Mouse (Mus musculus) neural tube, embryonic 14.5 days (tissue): ENCODE measurements around the gene Asap2. TPM values are rescaled to one million over a fixed set of nuclear protein-coding genes. Genes with fewer than 3 reads are reported as not detected.

Experiments used
- ATAC-seq: fragments of 200-750 bp; cut with Nextera tagmentation; 2 replicates; pipeline ENCODE4 v1.8.0; 2017; ENCODE audit warnings: low read depth, mild to moderate bottlenecking, moderate TSS enrichment, moderate library complexity
- H3K27ac ChIP-seq: fragments of 300-500 bp; sonication (generic); 2 replicates; pipeline ENCODE4 v1.5.1; 2014; ENCODE audit warnings: low read depth, mild to moderate bottlenecking, control low read depth, low read length, moderate library complexity, mixed read lengths
- H3K27me3 ChIP-seq: fragments of 300-500 bp; sonication (generic); 2 replicates; pipeline ENCODE4 v1.6.1; 2014; ENCODE audit warnings: low read length; ENCODE audit not compliant: control insufficient read depth, insufficient read depth
- H3K36me3 ChIP-seq: fragments of 300-500 bp; sonication (generic); 2 replicates; pipeline ENCODE4 v1.6.1; 2014; ENCODE audit warnings: low read length, mixed read lengths; ENCODE audit not compliant: control insufficient read depth, insufficient read depth
- H3K4me1 ChIP-seq: fragments of 300-500 bp; sonication (generic); 2 replicates; pipeline ENCODE4 v1.6.1; 2014; ENCODE audit warnings: low read length; ENCODE audit not compliant: control insufficient read depth, insufficient read depth
- H3K4me2 ChIP-seq: fragments of 300-500 bp; sonication (generic); 2 replicates; pipeline ENCODE4 v1.6.1; 2014; ENCODE audit warnings: mild to moderate bottlenecking, low read depth, low read length, control low read depth
- H3K4me3 ChIP-seq: fragments of 300-500 bp; sonication (generic); 2 replicates; pipeline ENCODE4 v1.5.1; 2014; ENCODE audit warnings: low read depth, low read length, control low read depth, mixed read lengths
- H3K9ac ChIP-seq: fragments of 300-500 bp; sonication (generic); replicated peaks from 2 replicates; pipeline ENCODE4 v1.6.1; 2014; ENCODE audit warnings: low read depth, mild to moderate bottlenecking, control low read depth, low read length, mixed read lengths
- H3K9me3 ChIP-seq: fragments of 300-500 bp; sonication (generic); 2 replicates; pipeline ENCODE4 v1.6.1; 2016; ENCODE audit warnings: low read length; ENCODE audit not compliant: control insufficient read depth
- WGBS: fragments of 180-500 bp; shearing (Covaris S2); extraction: QIAGEN DNeasy Blood & Tissue Kit; methylation state at CpG from one replicate; pipeline ENCODE4 v1.1.7; 2014; 5-methylcytosine and 5-hydroxymethylcytosine counted together
- polyA plus RNA-seq: library from polyadenylated mRNA; unstranded; fragments of >200 nt; fragmentation: Nextera tagmentation; extraction: Ambion mirVana; gene quantifications from 2 replicates; pipeline ENCODE4 v1.2.1, GENCODE M21; 2014

Asap2 gene
- polyA plus RNA-seq, 1 experiment from 2014 or later: 19.7 TPM

GRCm38 (mm10) chr12:21159304-21159703 lies 169.0 kb downstream of the Asap2 start:
- Histone ChIP-seq H3K4me3 (no peak overlapping the region), H3K9me3 (no peaks in the 10 kb centered on the region), H3K4me1 (peaks cover 13% of the 10 kb centered on the region), H3K9ac (no peak overlapping the region), H3K36me3 (no peaks in the 10 kb centered on the region), H3K4me2 (no peak overlapping the region), H3K27ac (no peak overlapping the region), H3K27me3 (no peaks in the 10 kb centered on the region)
- 56% methylated on average over 7 of the region's 7 CpGs for WGBS
- ATAC-seq: no peak

GRCm38 (mm10) chr12:21160327-21160828 lies 170.1 kb downstream of the Asap2 start:
- Histone ChIP-seq H3K27me3 (no peaks in the 10 kb centered on the region), H3K36me3 (no peaks in the 10 kb centered on the region), H3K9me3 (no peaks in the 10 kb centered on the region), H3K27ac (no peak overlapping the region), H3K9ac (no peak overlapping the region), H3K4me2 (no peak overlapping the region), H3K4me3 (no peak overlapping the region), H3K4me1 (peaks cover 13% of the 10 kb centered on the region)
- WGBS: 74% methylated on average over 8 of the region's 8 CpGs
- ATAC-seq: no peak

GRCm38 (mm10) chr12:21161841-21162240 lies 171.6 kb downstream of the Asap2 start:
- H3K4me2 ChIP-seq: no peak overlapping the region
- peaks cover 13% of the 10 kb centered on the region for H3K4me1 ChIP-seq
- no peaks in the 10 kb centered on the region for H3K9me3 ChIP-seq
- no peak for ATAC-seq
- WGBS: 93% methylated on average over 4 of the region's 4 CpGs
- no peaks in the 10 kb centered on the region for H3K27me3 ChIP-seq
- H3K4me3 ChIP-seq: no peak overlapping the region
- no peaks in the 10 kb centered on the region for H3K36me3 ChIP-seq
- no peak overlapping the region for H3K27ac ChIP-seq
- H3K9ac ChIP-seq: no peak overlapping the region

- Histone ChIP-seq H3K9ac (no peak overlapping the region), H3K4me2 (no peak overlapping the region), H3K9me3 (no peaks in the 10 kb centered on the region), H3K27ac (no peak overlapping the region), H3K4me1 (peaks cover 17% of the 10 kb centered on the region), H3K36me3 (no peaks in the 10 kb centered on the region), H3K27me3 (no peaks in the 10 kb centered on the region), H3K4me3 (no peak overlapping the region)
- WGBS: 52% methylated on average over 3 of the region's 3 CpGs
- no peak for ATAC-seq
Observed at GRCm38 (mm10) chr12:21163706-21164105, 173.4 kb downstream of the Asap2 start.

GRCm38 (mm10) chr12:21164251-21164650 lies 174.0 kb downstream of the Asap2 start:
- no peak overlapping the region for H3K27ac ChIP-seq
- ATAC-seq: no peak
- H3K4me2 ChIP-seq: no peak overlapping the region
- H3K4me3 ChIP-seq: no peak overlapping the region
- H3K9ac ChIP-seq: no peak overlapping the region
- H3K27me3 ChIP-seq: no peaks in the 10 kb centered on the region
- peaks cover 5% of the 10 kb centered on the region; the same call in 1 of the 2 replicates for H3K36me3 ChIP-seq
- no peaks in the 10 kb centered on the region for H3K9me3 ChIP-seq
- peaks cover 17% of the 10 kb centered on the region for H3K4me1 ChIP-seq
- 70% methylated on average over 8 of the region's 8 CpGs for whole genome bisulfite sequencing

GRCm38 (mm10) chr12:21165157-21165556 lies 174.9 kb downstream of the Asap2 start:
- Histone ChIP-seq H3K9ac (no peak overlapping the region), H3K27me3 (no peaks in the 10 kb centered on the region), H3K4me1 (peaks cover 10% of the 10 kb centered on the region), H3K4me2 (no peak overlapping the region), H3K36me3 (peaks cover 12% of the 10 kb centered on the region; the same call in 1 of the 2 replicates), H3K4me3 (no peak overlapping the region), H3K9me3 (no peaks in the 10 kb centered on the region), H3K27ac (no peak overlapping the region)
- ATAC-seq: no peak
- 94% methylated on average over 3 of the region's 3 CpGs for WGBS

DNA sequence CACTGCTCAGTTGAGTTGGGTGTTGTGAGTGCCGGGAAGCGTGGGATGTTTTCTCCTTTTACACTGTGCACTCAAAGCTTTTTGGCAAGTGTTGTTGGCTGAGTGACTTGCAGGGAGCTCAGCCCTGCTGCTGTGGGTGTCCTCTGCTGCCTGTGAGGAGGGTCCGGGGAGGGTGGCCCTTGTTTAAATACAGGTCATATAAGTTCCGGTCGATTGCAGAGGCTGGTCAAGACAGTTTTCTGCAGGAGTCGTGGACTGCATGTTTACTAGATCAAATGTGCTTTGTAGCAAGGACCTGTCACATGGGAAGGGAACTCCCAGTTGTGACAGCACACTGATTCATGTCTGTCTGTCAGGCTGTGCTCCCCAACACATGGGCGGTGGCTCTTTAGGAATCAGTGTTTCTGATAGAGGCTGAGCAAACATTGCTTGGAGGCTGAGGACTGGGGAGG lies 175.7 kb downstream of the Asap2 start:
- peaks cover 12% of the 10 kb centered on the region; the same call in 1 of the 2 replicates for H3K36me3 ChIP-seq
- ATAC-seq: no peak
- H3K9ac ChIP-seq: no peak overlapping the region
- H3K27ac ChIP-seq: no peak overlapping the region
- no peak overlapping the region for H3K4me3 ChIP-seq
- no peak overlapping the region for H3K4me2 ChIP-seq
- H3K4me1 ChIP-seq: 0 out of 2 replicates have a peak, but pooled peaks cover 8% of the 10 kb centered on the region
- WGBS: 51% methylated on average over 7 of the region's 7 CpGs
- no peaks in the 10 kb centered on the region for H3K27me3 ChIP-seq
- no peaks in the 10 kb centered on the region for H3K9me3 ChIP-seq

DNA sequence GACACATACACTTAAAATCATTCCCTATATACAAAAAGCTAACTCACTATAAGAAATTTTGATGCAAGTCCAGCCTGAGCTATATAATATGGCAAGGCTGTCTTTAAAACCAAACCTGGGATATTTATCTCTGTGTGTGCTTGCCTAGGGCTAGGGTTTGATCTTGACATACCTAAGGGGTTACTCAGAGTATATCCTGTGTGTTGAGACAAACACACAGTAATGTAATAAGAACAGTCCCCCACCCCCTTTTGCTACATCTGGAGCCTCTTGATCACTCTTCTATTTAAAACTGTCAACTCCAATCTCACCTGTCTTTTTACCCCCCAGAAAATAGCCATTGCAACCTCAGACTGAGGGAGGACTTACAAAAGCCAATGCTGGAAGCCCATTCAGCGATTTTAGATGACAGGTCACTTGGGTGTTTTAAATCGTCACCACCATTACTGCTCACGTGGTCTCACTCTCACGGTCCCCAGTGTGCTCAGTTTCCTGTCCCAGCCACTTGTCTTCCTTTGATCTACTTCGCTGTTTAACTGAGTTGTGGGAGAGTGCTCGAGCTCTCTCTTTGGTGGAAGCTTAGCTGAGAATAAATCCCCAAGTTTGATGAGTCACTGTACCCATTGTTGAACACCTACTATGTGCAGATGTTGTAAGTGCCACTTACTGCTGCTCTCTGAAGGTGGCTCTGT lies 176.8 kb downstream of the Asap2 start:
- WGBS: 25% methylated on average over 6 of the region's 6 CpGs
- H3K27ac ChIP-seq: no peak overlapping the region

DNA sequence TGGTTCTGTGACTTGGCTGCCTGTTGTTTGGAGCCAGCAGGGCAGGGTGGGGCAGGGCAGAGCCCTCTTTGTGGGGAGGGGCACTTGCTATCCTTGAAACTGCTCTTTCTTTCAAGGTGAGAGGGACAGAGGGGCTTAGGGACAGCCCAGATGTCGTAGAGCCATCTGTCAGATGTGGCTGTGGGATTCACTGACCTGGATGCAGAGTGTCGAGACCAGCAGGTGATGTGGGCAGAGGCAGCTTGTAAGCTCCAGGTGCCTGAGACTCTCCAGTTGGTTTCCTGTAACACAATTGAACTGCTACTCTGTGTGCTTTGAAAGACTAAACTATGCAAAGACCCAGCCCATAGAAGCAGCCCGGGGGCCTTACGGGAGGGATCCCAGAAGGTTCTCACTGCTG lies 177.5 kb downstream of the Asap2 start:
- H3K36me3 ChIP-seq: peaks cover 12% of the 10 kb centered on the region; the same call in 1 of the 2 replicates
- H3K9ac ChIP-seq: no peak overlapping the region
- peak; percentile 7; the same call in 1 of the 2 replicates for ATAC-seq
- H3K4me2 ChIP-seq: no peak overlapping the region
- whole genome bisulfite sequencing: 78% methylated on average over 4 of the region's 4 CpGs
- no peaks in the 10 kb centered on the region for H3K27me3 ChIP-seq
- H3K9me3 ChIP-seq: no peaks in the 10 kb centered on the region
- H3K4me3 ChIP-seq: no peak overlapping the region
- H3K27ac ChIP-seq: no peak overlapping the region
- H3K4me1 ChIP-seq: 0 out of 2 replicates have a peak, but pooled peaks cover 8% of the 10 kb centered on the region

More for the DNA sequence above, 176.8 kb downstream of the Asap2 start:
- Histone ChIP-seq H3K27me3 (no peaks in the 10 kb centered on the region), H3K4me2 (no peak overlapping the region), H3K9ac (no peak overlapping the region), H3K4me1 (0 out of 2 replicates have a peak, but pooled peaks cover 8% of the 10 kb centered on the region), H3K4me3 (no peak overlapping the region), H3K9me3 (no peaks in the 10 kb centered on the region), H3K36me3 (peaks cover 12% of the 10 kb centered on the region; the same call in 1 of the 2 replicates)
- ATAC-seq: peak; percentile 22; the same call in 1 of the 2 replicates
